Mouse (Mus musculus) B cell, adult 62 days (primary cell): ENCODE measurements around the gene Olfr944. TPM values are rescaled to one million over a fixed set of nuclear protein-coding genes. Genes with fewer than 3 reads are reported as not detected.

ENCODE experiments used
- total RNA-seq: library from RNA; stranded (reverse); gene quantifications from 4 replicates; pipeline ENCODE4 v1.2.4, GENCODE M21; 2023

The Olfr944 gene
- not detected in 4 replicates for total RNA-seq

DNA sequence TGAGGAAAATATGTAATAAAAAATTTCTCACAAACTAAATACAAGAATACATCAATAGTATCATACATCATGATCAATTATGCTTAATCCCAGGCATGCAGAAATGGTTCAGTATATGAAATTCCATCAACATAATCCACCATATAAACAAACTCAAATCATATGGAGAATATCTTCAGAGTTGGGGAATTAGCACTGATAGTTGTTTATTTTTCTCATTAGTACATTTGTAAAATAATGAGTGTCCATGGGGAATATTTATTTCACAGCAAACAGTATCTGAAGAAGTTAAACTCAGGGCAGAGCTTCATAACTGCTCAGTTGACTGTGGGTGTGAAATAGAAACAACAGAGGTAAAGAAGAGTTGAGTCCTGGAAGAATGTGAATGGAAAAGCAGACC lies at the start of gene Olfr944:
Olfr944 (plus strand) TSS at position 301 of the 400 bp plus-strand sequence.

DNA sequence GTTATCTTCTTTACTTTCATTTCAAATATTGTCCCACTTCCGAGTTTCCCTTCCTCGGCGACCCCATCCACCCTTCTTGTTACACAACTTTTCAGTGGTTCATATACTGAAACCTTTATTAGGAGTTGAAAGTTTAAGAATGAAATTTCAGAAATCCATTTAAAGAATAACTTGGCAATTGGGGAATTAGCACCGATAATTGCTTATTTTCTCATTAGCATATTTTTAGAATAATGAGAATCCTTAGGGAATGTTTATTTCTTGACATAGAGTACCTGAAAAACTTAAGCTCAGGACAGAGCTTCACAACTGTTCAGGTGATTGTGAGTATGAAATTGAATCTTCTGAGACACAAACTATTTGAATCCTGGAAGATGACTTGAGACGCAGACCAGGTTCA lies 35.7 kb upstream of the Olfr944 start, which contains the start of gene Olfr943:
Olfr943 (plus strand) TSS at position 301 of the 400 bp plus-strand sequence.

DNA sequence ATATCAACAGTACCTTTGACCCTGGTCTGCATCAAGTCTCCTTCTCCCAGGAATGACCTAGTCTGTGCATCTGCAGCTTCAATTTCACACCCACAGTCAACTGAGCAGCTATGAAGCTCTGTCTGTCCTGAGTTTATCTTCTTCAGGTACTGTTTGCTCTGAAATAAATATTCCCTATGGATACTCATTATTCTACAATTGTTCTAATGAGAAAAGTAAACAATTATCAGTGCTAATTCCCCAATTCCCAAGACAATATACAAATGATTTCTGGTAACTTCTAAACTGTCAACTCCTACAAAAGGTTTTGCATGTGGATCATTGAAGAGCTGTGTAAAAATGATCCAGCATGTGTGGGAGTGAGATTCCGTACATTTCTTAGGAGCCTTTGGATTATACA lies 48.2 kb downstream of the Olfr944 start, which contains the start of gene Olfr1537:
Olfr1537 (minus strand) TSS at position 101 of the 400 bp plus-strand sequence.

Other genes starting within 250 kb of the Olfr944 start
- not detected in 4 replicates for gene Olfr933, start 229.6 kb upstream of the Olfr944 start, total RNA-seq
- not detected in 4 replicates for gene Olfr934, start 213.6 kb upstream of the Olfr944 start, total RNA-seq
- not detected in 4 replicates for gene Olfr935, start 202.2 kb upstream of the Olfr944 start, total RNA-seq
- not detected in 4 replicates for gene Olfr146, start 178.5 kb upstream of the Olfr944 start, total RNA-seq
- not detected in 4 replicates for gene Olfr937, start 137.0 kb upstream of the Olfr944 start, total RNA-seq
- not detected in 4 replicates for gene Olfr938, start 123.0 kb upstream of the Olfr944 start, total RNA-seq
- gene Olfr27, start 73.8 kb upstream of the Olfr944 start, total RNA-seq, result not detected in 4 replicates
- not detected in 4 replicates for gene Olfr943, start 35.6 kb upstream of the Olfr944 start, total RNA-seq
- not detected in 4 replicates for gene Olfr1537, start 48.1 kb downstream of the Olfr944 start, total RNA-seq
- gene Olfr945, start 74.9 kb downstream of the Olfr944 start, total RNA-seq, result not detected in 4 replicates
- not detected in 4 replicates for gene Olfr948, start 124.1 kb downstream of the Olfr944 start, total RNA-seq
- gene Olfr951, start 185.5 kb downstream of the Olfr944 start, total RNA-seq, result not detected in 4 replicates
- gene Olfr952, start 225.2 kb downstream of the Olfr944 start, total RNA-seq, result not detected in 4 replicates